In the genomic region with DNA sequence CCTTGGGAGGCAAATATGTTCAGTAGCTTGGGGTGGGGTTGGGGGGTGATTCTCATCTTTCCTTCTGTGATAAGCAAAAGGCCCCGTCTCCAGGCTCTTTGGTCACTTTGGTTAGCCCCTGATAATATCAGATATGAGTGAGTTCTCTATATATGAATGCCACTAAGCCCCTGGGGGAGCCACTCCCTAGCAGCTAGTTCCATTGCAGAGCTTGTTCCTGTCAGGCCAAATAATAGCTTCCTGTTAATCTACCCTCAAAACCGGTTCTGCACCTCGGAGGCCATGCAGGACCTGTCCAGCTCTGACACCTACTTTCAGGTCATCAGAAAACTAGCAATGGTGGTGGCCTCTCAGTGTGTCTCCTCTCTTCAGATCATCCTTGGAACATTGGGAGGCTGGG, we compare ENCODE assay signal across 11 mouse cellular contexts. TPM values are rescaled to one million over a fixed set of nuclear protein-coding genes. Genes with fewer than 3 reads are reported as not detected.
A peak's percentile ranks its signal among the peaks of the same experiment; 100 is the strongest.
DNase-seq lines count a peak whose midpoint lies in the region; ATAC-seq and TF ChIP-seq lines count a peak whose summit lies in the region.
"Had no signal": no experiment of that assay in that cellular context is flagged by ENCODE, and none has a peak within 500 bp of the region (broad histone marks: within the 10 kb centered on the region; RNA-seq: fewer than 3 reads in every experiment).

No protein-coding gene starts in this region.

- no peaks in the 10 kb centered on the region for H3K9me3 ChIP-seq in heart, embryonic 10.5 days
- no peaks in the 10 kb centered on the region for H3K9me3 ChIP-seq in G1E (replicated peaks)
- H3K9me3 ChIP-seq in hindbrain, embryonic 13.5 days = no peaks in the 10 kb centered on the region
- no peaks in the 10 kb centered on the region for H3K9me3 ChIP-seq in midbrain, embryonic 10.5 days (replicated peaks)

- no peak for TF ChIP-seq CTCF in G1E (IDR thresholded peaks at IDR 0.05; ENCODE audit: low read depth, low read length)

- H3K4me1 ChIP-seq in heart, embryonic 10.5 days = peaks cover 90% of the 10 kb centered on the region
- H3K4me1 ChIP-seq in G1E (ENCODE audit: insufficient read depth, low read depth, low read length) = peaks cover 89% of the 10 kb centered on the region
- H3K4me1 ChIP-seq in hindbrain, embryonic 13.5 days (replicated peaks) = peaks cover 56% of the 10 kb centered on the region
- H3K4me1 ChIP-seq in midbrain, embryonic 10.5 days = peaks cover 73% of the 10 kb centered on the region

- peak overlapping the region; percentile 85; the same call in 1 of the 2 replicates for H3K27ac ChIP-seq in heart, embryonic 10.5 days
- peak overlapping the region; percentile 98 for H3K27ac ChIP-seq in hindbrain, embryonic 13.5 days
- peak overlapping the region; percentile 86 for H3K27ac ChIP-seq in midbrain, embryonic 10.5 days (replicated peaks)

- H3K4me3 ChIP-seq in heart, embryonic 10.5 days = no peak overlapping the region
- H3K4me3 ChIP-seq in G1E (ENCODE audit: low read depth, low read length) = peak overlapping the region; percentile 46; the same call in 1 of the 2 replicates
- peak overlapping the region; percentile 37; the same call in 1 of the 2 replicates for H3K4me3 ChIP-seq in hindbrain, embryonic 13.5 days
- peak overlapping the region; percentile 61 for H3K4me3 ChIP-seq in midbrain, embryonic 10.5 days

- intact Hi-C loops in gastrocnemius, postnatal 36 days (cut with DNase I) = no loop called here

- no peak for ATAC-seq in G1E (ENCODE audit: extremely low read depth, insufficient number of reproducible peaks, low FRiP score, poor library complexity, severe bottlenecking)
- ATAC-seq in hindbrain, embryonic 13.5 days (ENCODE audit: low FRiP score) = no peak
- ATAC-seq: activated CD4-positive, CD25-positive, alpha-beta regulatory T cell, adult 4 months had no signal

- H3K4me2 ChIP-seq in hindbrain, embryonic 13.5 days = peak overlapping the region; percentile 92

- H3K9ac ChIP-seq in hindbrain, embryonic 13.5 days = peak overlapping the region; percentile 70; the same call in 1 of the 2 replicates

- peaks cover 34% of the 10 kb centered on the region for H3K36me3 ChIP-seq in heart, embryonic 10.5 days
- H3K36me3 ChIP-seq in G1E (replicated peaks) = peaks cover 48% of the 10 kb centered on the region
- H3K36me3 ChIP-seq in hindbrain, embryonic 13.5 days = peaks cover 37% of the 10 kb centered on the region
- H3K36me3 ChIP-seq in midbrain, embryonic 10.5 days = peaks cover 36% of the 10 kb centered on the region

- no peaks in the 10 kb centered on the region for H3K27me3 ChIP-seq in heart, embryonic 10.5 days (ENCODE audit: insufficient read depth, poor library complexity, severe bottlenecking)
- H3K27me3 ChIP-seq in G1E (ENCODE audit: insufficient read depth, low read length) = no peaks in the 10 kb centered on the region
- H3K27me3 ChIP-seq in hindbrain, embryonic 13.5 days = no peaks in the 10 kb centered on the region
- H3K27me3 ChIP-seq in midbrain, embryonic 10.5 days (ENCODE audit: low read depth, poor library complexity, severe bottlenecking) = no peaks in the 10 kb centered on the region

- 59% methylated on average over 3 of the region's 3 CpGs for WGBS in heart, embryonic 10.5 days
- 81% methylated on average over 3 of the region's 3 CpGs for WGBS in hindbrain, embryonic 13.5 days
- 81% methylated on average over 3 of the region's 3 CpGs for WGBS in midbrain, embryonic 10.5 days

- DNase-seq in heart, embryonic 10.5 days (ENCODE audit: low spot score) = no peak
- no peak for DNase-seq in heart, adult 8-10 months (ENCODE audit: low spot score)
- DNase-seq in G1E (ENCODE audit: low spot score) = no peak
- no peak for DNase-seq in midbrain, embryonic 10.5 days (ENCODE audit: low spot score)
- no peak for DNase-seq in gastrocnemius, postnatal 36 days
- no peak for DNase-seq in lung, postnatal 4 days
- DNase-seq in thymus, postnatal 14 days = no peak
- DNase-seq: kidney, postnatal 36 days had no signal

RNA-seq across cellular contexts. Expression of a gene that starts 2.3 kb away (rescaled TPM):
- polyA plus RNA-seq in heart, embryonic 10.5 days (2016; fragmentation: Nextera tagmentation; extraction: Ambion mirVana) = 15.1 and 18.8 TPM in 2 replicates
- 1 to 10 TPM in 2 of 4 experiments, under 1 TPM in 2; 0.72 to 1.1 (median 0.96) TPM for total RNA-seq in heart, adult 8-10 months (2022)
- total RNA-seq in G1E (2014; fragmentation: Nextera tagmentation) = 71.8 and 84.9 TPM in 2 replicates
- 26.1 and 30.0 TPM in 2 replicates for total RNA-seq in G1E (2017)
- 356 and 518 TPM in 2 replicates for polyA plus RNA-seq in G1E (2012)
- 132 and 142 TPM in 2 replicates for polyA plus RNA-seq in hindbrain, embryonic 13.5 days (2015; fragmentation: Nextera tagmentation; extraction: Ambion mirVana)
- polyA plus RNA-seq in midbrain, embryonic 10.5 days (2016; fragmentation: Nextera tagmentation; extraction: Ambion mirVana) = 40.8 and 58.6 TPM in 2 replicates
- under 1 TPM; 0.44 to 0.56 TPM for total RNA-seq in gastrocnemius, postnatal 36 days (2021)

RNA-seq across cellular contexts. Expression of a gene that starts 16.6 kb away (rescaled TPM):
- 8.5 and 12.5 TPM in 2 replicates for polyA plus RNA-seq in heart, embryonic 10.5 days (2016; fragmentation: Nextera tagmentation; extraction: Ambion mirVana)
- 10 to 100 TPM; 43.9 to 47.4 (median 45.6) TPM for total RNA-seq in heart, adult 8-10 months (2022)
- total RNA-seq in G1E (2014; fragmentation: Nextera tagmentation) (87.8 and 117 TPM in 2 replicates), G1E (2017) (68.2 and 83.2 TPM in 2 replicates)
- 207 and 233 TPM in 2 replicates for polyA plus RNA-seq in G1E (2012)
- 16.9 and 17.3 TPM in 2 replicates for polyA plus RNA-seq in hindbrain, embryonic 13.5 days (2015; fragmentation: Nextera tagmentation; extraction: Ambion mirVana)
- 8.6 and 9.0 TPM in 2 replicates for polyA plus RNA-seq in midbrain, embryonic 10.5 days (2016; fragmentation: Nextera tagmentation; extraction: Ambion mirVana)
- 10 to 100 TPM; 21.9 to 22.0 TPM for total RNA-seq in gastrocnemius, postnatal 36 days (2021)

RNA-seq across cellular contexts. Expression of a gene that starts 31.3 kb away (rescaled TPM):
- 12.5 and 25.8 TPM in 2 replicates for polyA plus RNA-seq in heart, embryonic 10.5 days (2016; fragmentation: Nextera tagmentation; extraction: Ambion mirVana)
- total RNA-seq in heart, adult 8-10 months (2022) = 100 to 1,000 TPM; 202 to 221 (median 208) TPM
- total RNA-seq in G1E (2014; fragmentation: Nextera tagmentation) (not detected in 2 replicates), G1E (2017) (0.06 and 0.87 TPM in 2 replicates)
- not detected in 2 replicates for polyA plus RNA-seq in G1E (2012)
- polyA plus RNA-seq in hindbrain, embryonic 13.5 days (2015; fragmentation: Nextera tagmentation; extraction: Ambion mirVana) = 0.23 and 0.52 TPM in 2 replicates
- 0.20 TPM in 1 of 2 replicates, not detected in the other for polyA plus RNA-seq in midbrain, embryonic 10.5 days (2016; fragmentation: Nextera tagmentation; extraction: Ambion mirVana)
- 100 to 1,000 TPM; 252 to 259 TPM for total RNA-seq in gastrocnemius, postnatal 36 days (2021)

RNA-seq across cellular contexts. Expression of a gene that starts 33.7 kb away (rescaled TPM):
- 27.4 and 41.1 TPM in 2 replicates for polyA plus RNA-seq in heart, embryonic 10.5 days (2016; fragmentation: Nextera tagmentation; extraction: Ambion mirVana)
- total RNA-seq in heart, adult 8-10 months (2022) = 100 to 1,000 TPM; 469 to 545 (median 504) TPM
- 40.3 and 46.1 TPM in 2 replicates for total RNA-seq in G1E (2014; fragmentation: Nextera tagmentation)
- total RNA-seq in G1E (2017) = 3.7 and 3.9 TPM in 2 replicates
- polyA plus RNA-seq in G1E (2012) = 33.7 and 37.8 TPM in 2 replicates
- 24.2 and 25.5 TPM in 2 replicates for polyA plus RNA-seq in hindbrain, embryonic 13.5 days (2015; fragmentation: Nextera tagmentation; extraction: Ambion mirVana)
- polyA plus RNA-seq in midbrain, embryonic 10.5 days (2016; fragmentation: Nextera tagmentation; extraction: Ambion mirVana) = 9.7 and 15.3 TPM in 2 replicates
- total RNA-seq in gastrocnemius, postnatal 36 days (2021) = 100 to 1,000 TPM; 370 to 480 TPM

RNA-seq across cellular contexts. Expression of a gene that starts 40.0 kb away (rescaled TPM):
- 0.22 TPM in 1 of 2 replicates, not detected in the other for polyA plus RNA-seq in heart, embryonic 10.5 days (2016; fragmentation: Nextera tagmentation; extraction: Ambion mirVana)
- not detected for total RNA-seq in heart, adult 8-10 months (2022)
- not detected in 2 replicates for total RNA-seq in G1E (2014; fragmentation: Nextera tagmentation)
- total RNA-seq in G1E (2017) = not detected in 2 replicates
- polyA plus RNA-seq in G1E (2012) = not detected in 2 replicates
- polyA plus RNA-seq in hindbrain, embryonic 13.5 days (2015; fragmentation: Nextera tagmentation; extraction: Ambion mirVana) = not detected in 2 replicates
- not detected in 2 replicates for polyA plus RNA-seq in midbrain, embryonic 10.5 days (2016; fragmentation: Nextera tagmentation; extraction: Ambion mirVana)
- total RNA-seq in gastrocnemius, postnatal 36 days (2021) = not detected
- polyA plus RNA-seq: activated CD4-positive, CD25-positive, alpha-beta regulatory T cell, adult 4 months; C2C12 had no signal

Comparison
In these comparisons a context has a peak if more than half of its experiments do, and no peak if none do; other contexts are left out.
1. RNA of a gene that starts 16.6 kb away (polyA plus RNA-seq): 207 to 233 TPM in G1E; 16.9 to 17.3 TPM in hindbrain, embryonic 13.5 days, 8.5 to 12.5 TPM in heart, embryonic 10.5 days and 8.6 to 9.0 TPM in midbrain, embryonic 10.5 days; every median in the first group is over 10 times any median in the second.
2. Peak in every context shown above with its lines, with median percentiles within 50 percentile points of each other: H3K27ac ChIP-seq.